ENCODE assay signal across 15 mouse cellular contexts in genomic region chr7:145239145-145239544, GRCm38 (mm10). TPM values are rescaled to one million over a fixed set of nuclear protein-coding genes. Genes with fewer than 3 reads are reported as not detected.
DNase-seq lines count a peak whose midpoint lies in the region; ATAC-seq and TF ChIP-seq lines count a peak whose summit lies in the region.
"Had no signal": no experiment of that assay in that cellular context is flagged by ENCODE, and none has a peak within 500 bp of the region (broad histone marks: within the 10 kb centered on the region; RNA-seq: fewer than 3 reads in every experiment).

No protein-coding gene starts in this region.

- TF ChIP-seq POLR2A in cerebellum, adult 2 months (IDR thresholded peaks at IDR 0.05; ENCODE audit: borderline replicate concordance, insufficient read depth, low read length) = no peak

- no peak for TF ChIP-seq EP300 in lung, postnatal 0 days (IDR thresholded peaks at IDR 0.05)

- H3K4me2 ChIP-seq in lung, postnatal 0 days (replicated peaks; ENCODE audit: low read depth, low read length) = no peak overlapping the region
- H3K4me2 ChIP-seq: intestine, embryonic 15.5 days had no signal

- DNase-seq in cerebellum, adult 2 months = peak in 1 of 2 experiments; percentile 45
- DNase-seq in cerebellum, adult 18-20 months = no peak
- peak; percentile 58 for DNase-seq in kidney, adult 18-20 months
- DNase-seq in kidney, adult 8-10 months = no peak
- DNase-seq in heart, postnatal 4 days = peak; percentile 34
- no peak for DNase-seq in lung, postnatal 0 days (ENCODE audit: low spot score)
- no peak for DNase-seq in frontal cortex, postnatal 14 days (ENCODE audit: low spot score in 2 of 2)
- no peak for DNase-seq in adrenal gland, adult 18-20 months (ENCODE audit: low spot score in 2 of 2)
- DNase-seq: adrenal gland, postnatal 25 days; gastrocnemius, postnatal 36 days; thymus, postnatal 36 days had no signal

- peak; percentile 21; the same call in 1 of the 2 replicates for ATAC-seq in lung, postnatal 0 days
- ATAC-seq: intestine, embryonic 15.5 days had no signal

- H3K9me3 ChIP-seq in lung, postnatal 0 days (ENCODE audit: low read length) = no peaks in the 10 kb centered on the region
- H3K9me3 ChIP-seq: intestine, embryonic 15.5 days had no signal

- no peak overlapping the region for H3K9ac ChIP-seq in lung, postnatal 0 days (replicated peaks; ENCODE audit: low read depth)
- H3K9ac ChIP-seq: intestine, embryonic 15.5 days had no signal

- peak overlapping the region; percentile 64 for H3K27ac ChIP-seq in cerebellum, adult 2 months (ENCODE audit: insufficient read depth, low read length)
- H3K27ac ChIP-seq in lung, postnatal 0 days (ENCODE audit: low read length) = no peak overlapping the region
- H3K27ac ChIP-seq: intestine, embryonic 15.5 days; left cerebral cortex, adult 2 months had no signal

- H3K4me3 ChIP-seq in cerebellum, adult 2 months (replicated peaks; ENCODE audit: insufficient read depth, low read depth, low read length) = no peak overlapping the region
- H3K4me3 ChIP-seq in lung, postnatal 0 days (ENCODE audit: low read depth, low read length) = no peak overlapping the region
- H3K4me3 ChIP-seq: intestine, embryonic 15.5 days; left cerebral cortex, adult 2 months had no signal

- H3K4me1 ChIP-seq in cerebellum, adult 2 months (ENCODE audit: control insufficient read depth, insufficient read depth, low read length) = peaks cover 50% of the 10 kb centered on the region
- 0 out of 2 replicates have a peak, but pooled peaks cover 4% of the 10 kb centered on the region for H3K4me1 ChIP-seq in lung, postnatal 0 days (ENCODE audit: insufficient read depth, low read depth, low read length)

- no peak for TF ChIP-seq CTCF in cerebellum, adult 2 months (IDR thresholded peaks at IDR 0.05; ENCODE audit: borderline replicate concordance, insufficient read depth, low read depth, low read length)
- TF ChIP-seq CTCF in lung, postnatal 0 days (IDR thresholded peaks at IDR 0.05) = no peak

- no peaks in the 10 kb centered on the region for H3K27me3 ChIP-seq in cerebellum, adult 2 months (ENCODE audit: control insufficient read depth, insufficient read depth, low read length)
- H3K27me3 ChIP-seq in lung, postnatal 0 days (replicated peaks; ENCODE audit: insufficient read depth, low read length) = no peaks in the 10 kb centered on the region
- H3K27me3 ChIP-seq: intestine, embryonic 15.5 days had no signal

- H3K36me3 ChIP-seq in lung, postnatal 0 days (ENCODE audit: insufficient read depth, low read length) = no peaks in the 10 kb centered on the region; the same call in 1 of the 2 replicates
- H3K36me3 ChIP-seq: intestine, embryonic 15.5 days had no signal

- WGBS in cerebellum, adult 2 months = 63% methylated on average over 6 of the region's 6 CpGs
- 40% methylated on average over 6 of the region's 6 CpGs for WGBS in lung, postnatal 0 days

RNA-seq across cellular contexts. Expression of gene 1810010D01Rik, which starts 31.2 kb away (rescaled TPM):
- 11.3 and 13.6 TPM in 2 replicates for polyA plus RNA-seq in cerebellum, adult 2 months (2012; rRNA removed)
- total RNA-seq in heart, postnatal 4 days (2021) = under 1 TPM in 1 of 2 experiments, not detected in 1; 0.31 TPM
- 0.73 and 0.94 TPM in 2 replicates for polyA plus RNA-seq in lung, postnatal 0 days (2015; fragmentation: Nextera tagmentation; extraction: Ambion mirVana)
- not detected for total RNA-seq in adrenal gland, adult 18-20 months (2021)
- total RNA-seq: common myeloid progenitor, adult 5-6 weeks; gastrocnemius, postnatal 36 days; monocyte, adult 5-6 weeks had no signal

RNA-seq across cellular contexts. Expression of gene Tpcn2, which starts 44.7 kb away (rescaled TPM):
- polyA plus RNA-seq in cerebellum, adult 2 months (2012; rRNA removed) = 24.4 and 29.0 TPM in 2 replicates
- total RNA-seq in heart, postnatal 4 days (2021) = 1 to 10 TPM; 7.0 to 9.8 TPM
- 17.3 and 22.7 TPM in 2 replicates for polyA plus RNA-seq in lung, postnatal 0 days (2015; fragmentation: Nextera tagmentation; extraction: Ambion mirVana)
- 10 to 100 TPM; 12.9 to 13.0 TPM for total RNA-seq in adrenal gland, adult 18-20 months (2021)

Comparison
In these comparisons a context has a peak if more than half of its experiments do, and no peak if none do; other contexts are left out.
1. DNase-seq: peak in kidney, adult 18-20 months (single experiment) and heart, postnatal 4 days (single experiment); none in cerebellum, adult 18-20 months (0 of 2), kidney, adult 8-10 months (0 of 2), lung, postnatal 0 days (single experiment), frontal cortex, postnatal 14 days (0 of 2) and adrenal gland, adult 18-20 months (0 of 2).